Mouse (Mus musculus) liver, embryonic 14.5 days (tissue): ENCODE measurements around the gene Slc23a4. TPM values are rescaled to one million over a fixed set of nuclear protein-coding genes. Genes with fewer than 3 reads are reported as not detected.

Source experiments
- ATAC-seq: fragments of 200-750 bp; cut with Nextera tagmentation; 2 replicates; pipeline ENCODE4 v1.8.0; 2017; ENCODE audit warnings: moderate number of reproducible peaks, mild to moderate bottlenecking, moderate library complexity; ENCODE audit not compliant: insufficient read depth
- DNase-seq, 3 experiments: peaks; one replicate each; pipeline ENCODE4 v3.0.0-alpha.2; 2012 to 2013; ENCODE audit warnings: low read depth in 3 of 3, low spot score in 3 of 3
- H3K27ac ChIP-seq: fragments of 300-500 bp; sonication (generic); 2 replicates; pipeline ENCODE4 v1.5.1; 2014; ENCODE audit warnings: moderate library complexity, mild to moderate bottlenecking, control low read depth, inconsistent platforms
- H3K27me3 ChIP-seq: fragments of 300-500 bp; sonication (generic); 2 replicates; pipeline ENCODE4 v1.6.1; 2014; ENCODE audit warnings: mild to moderate bottlenecking, low read length, moderate library complexity; ENCODE audit not compliant: control insufficient read depth, insufficient read depth
- H3K36me3 ChIP-seq: fragments of 300-500 bp; sonication (generic); replicated peaks from 2 replicates; pipeline ENCODE4 v1.6.1; 2014; ENCODE audit warnings: low read depth; ENCODE audit not compliant: control insufficient read depth, insufficient read depth
- H3K4me1 ChIP-seq, 2 experiments: fragments of 200-500 bp in 1 of 2; fragments of 300-500 bp in 1 of 2; sonication (generic) in 1 of 2; replicated peaks; 2 replicates each; pipeline ENCODE4 v1.6.1; 2012 to 2014; ENCODE audit warnings: antibody characterized with exemption in 1 of 2, inconsistent platforms in 1 of 2, low read length in 1 of 2; ENCODE audit not compliant: control insufficient read depth in 2 of 2, insufficient read depth in 2 of 2
- H3K4me2 ChIP-seq: fragments of 300-500 bp; sonication (generic); 2 replicates; pipeline ENCODE4 v1.6.1; 2014; ENCODE audit warnings: low read depth, mild to moderate bottlenecking, control low read depth, moderate library complexity
- H3K4me3 ChIP-seq, 2 experiments: fragments of 200-500 bp in 1 of 2; fragments of 300-500 bp in 1 of 2; sonication (generic) in 1 of 2; 2 replicates each; pipeline ENCODE4 v1.5.1; 2012 to 2014; ENCODE audit warnings: low read depth in 2 of 2, low read length in 2 of 2, mild to moderate bottlenecking in 2 of 2, control low read depth in 1 of 2, inconsistent platforms in 1 of 2, moderate library complexity in 1 of 2; ENCODE audit not compliant: insufficient read depth in 1 of 2
- H3K9ac ChIP-seq: fragments of 300-500 bp; sonication (generic); replicated peaks from 2 replicates; pipeline ENCODE4 v1.6.1; 2014; ENCODE audit warnings: mild to moderate bottlenecking, control low read depth, moderate library complexity
- H3K9me3 ChIP-seq: fragments of 300-500 bp; sonication (generic); 2 replicates; pipeline ENCODE4 v1.6.1; 2016; ENCODE audit warnings: low read length, mixed read lengths; ENCODE audit not compliant: control insufficient read depth
- CTCF ChIP-seq: IDR thresholded peaks from 2 replicates; pipeline ENCODE4 v1.5.1; 2016; ENCODE audit warnings: antibody characterized with exemption, low read depth, control low read depth
- EP300 ChIP-seq: IDR thresholded peaks from 2 replicates; pipeline ENCODE4 v1.6.1; 2016; ENCODE audit warnings: antibody characterized with exemption, low read depth
- WGBS: fragments of 180-500 bp; shearing (Covaris S2); extraction: QIAGEN DNeasy Blood & Tissue Kit; methylation state at CpG from one replicate; pipeline ENCODE4 v1.1.7; 2014; ENCODE audit not compliant: insufficient replicate concordance; 5-methylcytosine and 5-hydroxymethylcytosine counted together
- polyA plus RNA-seq, 2 experiments: library from polyadenylated mRNA; depleted of rRNA in 1 of 2; stranded (reverse) in 1 of 2; unstranded in 1 of 2; fragments of >200 nt; fragmentation: Nextera tagmentation in 1 of 2; extraction: Ambion mirVana in 1 of 2; gene quantifications; 2 replicates each; pipeline versions ENCODE4 v1.2.1 to v1.2.3; 2012 to 2014

Slc23a4 gene
- polyA plus RNA-seq, 2 experiments = 0.06 to 0.17 TPM

- ATAC-seq (no peak), DNase-seq (no peak)
- H3K4me2 ChIP-seq = no peak overlapping the region
- H3K4me3 ChIP-seq = no peak overlapping the region
- H3K27ac ChIP-seq = no peak overlapping the region
- TF ChIP-seq CTCF (no peak), EP300 (no peak)
- WGBS = 84% methylated on average over 2 of the region's 2 CpGs
- no peaks in the 10 kb centered on the region for H3K27me3 ChIP-seq
- no peak overlapping the region for H3K9ac ChIP-seq
- H3K4me1 ChIP-seq = peaks cover 0 to 3% of the 10 kb centered on the region in 2 experiments; a peak in 2 of 4 replicates
- H3K9me3 ChIP-seq = no peaks in the 10 kb centered on the region
- peaks cover 2% of the 10 kb centered on the region; the same call in 1 of the 2 replicates for H3K36me3 ChIP-seq
Measured at GRCm38 (mm10) chr6:35028023-35028422, 39.8 kb upstream of the Slc23a4 start.

- Histone ChIP-seq H3K36me3 (peaks cover 4% of the 10 kb centered on the region; the same call in 1 of the 2 replicates), H3K4me2 (no peak overlapping the region), H3K9ac (no peak overlapping the region), H3K27me3 (no peaks in the 10 kb centered on the region), H3K9me3 (no peaks in the 10 kb centered on the region), H3K27ac (no peak overlapping the region), H3K4me1 (no peaks in the 10 kb centered on the region; a peak in 1 of 4 replicates), H3K4me3 (no peak overlapping the region)
- no peak for TF ChIP-seq EP300
- no peak for TF ChIP-seq CTCF
- DNase-seq (no peak), ATAC-seq (no peak)
- 73% methylated on average over 6 of the region's 6 CpGs for WGBS
Measured at GRCm38 (mm10) chr6:35027257-35027656, 39.1 kb upstream of the Slc23a4 start.

- Histone ChIP-seq H3K9me3 (no peaks in the 10 kb centered on the region), H3K4me1 (no peaks in the 10 kb centered on the region), H3K4me2 (no peak overlapping the region), H3K36me3 (0 out of 2 replicates have a peak, but pooled peaks cover 2% of the 10 kb centered on the region), H3K27ac (no peak overlapping the region), H3K4me3 (no peak overlapping the region), H3K9ac (no peak overlapping the region), H3K27me3 (no peaks in the 10 kb centered on the region)
- TF ChIP-seq EP300 (no peak), CTCF (no peak)
- DNase-seq = no peak
- WGBS = 78% methylated on average over 5 of the region's 5 CpGs
- ATAC-seq = no peak
Measured at GRCm38 (mm10) chr6:35016624-35017023, 28.4 kb upstream of the Slc23a4 start.

- ATAC-seq (no peak), DNase-seq (no peak)
- WGBS = 71% methylated on average over 1 of the region's 1 CpGs
- Histone ChIP-seq H3K9me3 (no peaks in the 10 kb centered on the region), H3K27me3 (no peaks in the 10 kb centered on the region), H3K36me3 (no peaks in the 10 kb centered on the region), H3K27ac (no peak overlapping the region), H3K9ac (no peak overlapping the region), H3K4me3 (no peak overlapping the region), H3K4me2 (no peak overlapping the region), H3K4me1 (no peaks in the 10 kb centered on the region)
- no peak for TF ChIP-seq CTCF
- no peak for TF ChIP-seq EP300
Measured at GRCm38 (mm10) chr6:35011953-35012352, 23.7 kb upstream of the Slc23a4 start.

GRCm38 (mm10) chr6:35010705-35011104 lies 22.5 kb upstream of the Slc23a4 start:
- TF ChIP-seq CTCF (peak; percentile 43), EP300 (no peak)
- H3K27me3 ChIP-seq = no peaks in the 10 kb centered on the region
- WGBS = 75% methylated on average over 5 of the region's 5 CpGs
- H3K9ac ChIP-seq = no peak overlapping the region
- no peak overlapping the region for H3K4me3 ChIP-seq
- DNase-seq (no peak), ATAC-seq (no peak)
- H3K9me3 ChIP-seq = no peaks in the 10 kb centered on the region
- H3K27ac ChIP-seq = no peak overlapping the region
- no peaks in the 10 kb centered on the region for H3K4me1 ChIP-seq
- H3K36me3 ChIP-seq = no peaks in the 10 kb centered on the region
- no peak overlapping the region for H3K4me2 ChIP-seq
